Mouse (Mus musculus) hindbrain, embryonic 16.5 days (tissue): Measurements from ENCODE around the gene Dock1. TPM values are rescaled to one million over a fixed set of nuclear protein-coding genes. Genes with fewer than 3 reads are reported as not detected.

Experiments used
- ATAC-seq: fragments of 200-750 bp; cut with Nextera tagmentation; 2 replicates; pipeline ENCODE4 v1.8.0; 2017; ENCODE audit warnings: moderate TSS enrichment, moderate library complexity
- H3K27ac ChIP-seq: fragments of 300-500 bp; sonication (generic); 2 replicates; pipeline ENCODE4 v1.5.1; 2014; ENCODE audit warnings: low read depth, mild to moderate bottlenecking, control low read depth, low read length, moderate library complexity
- H3K27me3 ChIP-seq: fragments of 300-500 bp; sonication (generic); replicated peaks from 2 replicates; pipeline ENCODE4 v1.6.1; 2014; ENCODE audit warnings: low read length; ENCODE audit not compliant: control insufficient read depth, insufficient read depth
- H3K36me3 ChIP-seq: fragments of 300-500 bp; sonication (generic); 2 replicates; pipeline ENCODE4 v1.6.1; 2014; ENCODE audit warnings: mild to moderate bottlenecking, low read length, moderate library complexity, mixed read lengths; ENCODE audit not compliant: control insufficient read depth, insufficient read depth
- H3K4me1 ChIP-seq: fragments of 300-500 bp; sonication (generic); 2 replicates; pipeline ENCODE4 v1.6.1; 2014; ENCODE audit warnings: low read depth, low read length; ENCODE audit not compliant: control insufficient read depth, insufficient read depth
- H3K4me2 ChIP-seq: fragments of 300-500 bp; sonication (generic); 2 replicates; pipeline ENCODE4 v1.6.1; 2014; ENCODE audit warnings: mild to moderate bottlenecking, low read length, control low read depth, moderate library complexity
- H3K4me3 ChIP-seq: fragments of 300-500 bp; sonication (generic); 2 replicates; pipeline ENCODE4 v1.5.1; 2014; ENCODE audit warnings: mild to moderate bottlenecking, low read length, control low read depth, moderate library complexity
- H3K9ac ChIP-seq: fragments of 300-500 bp; sonication (generic); 2 replicates; pipeline ENCODE4 v1.6.1; 2014; ENCODE audit warnings: low read depth, mild to moderate bottlenecking, control low read depth, low read length, moderate library complexity
- H3K9me3 ChIP-seq: fragments of 300-500 bp; sonication (generic); 2 replicates; pipeline ENCODE4 v1.6.1; 2014; ENCODE audit warnings: mild to moderate bottlenecking, low read length, moderate library complexity; ENCODE audit not compliant: control insufficient read depth
- WGBS: fragments of 180-500 bp; shearing (Covaris S2); extraction: QIAGEN DNeasy Blood & Tissue Kit; methylation state at CpG from one replicate; pipeline ENCODE4 v1.1.7; 2014; 5-methylcytosine and 5-hydroxymethylcytosine counted together
- polyA plus RNA-seq: library from polyadenylated mRNA; unstranded; fragments of >200 nt; fragmentation: Nextera tagmentation; extraction: Ambion mirVana; gene quantifications from 2 replicates; pipeline ENCODE4 v1.2.1, GENCODE M21; 2015

The Dock1 gene
- polyA plus RNA-seq, 1 experiment from 2014 or later = 8.9 TPM

GRCm38 (mm10) chr7:134726530-134727258 is 56.2 kb downstream of the Dock1 start:
- peaks cover 10% of the 10 kb centered on the region for H3K4me1 ChIP-seq
- H3K27me3 ChIP-seq = no peaks in the 10 kb centered on the region
- ATAC-seq = no peak
- no peaks in the 10 kb centered on the region for H3K36me3 ChIP-seq
- no peak overlapping the region for H3K27ac ChIP-seq
- H3K4me3 ChIP-seq = no peak overlapping the region
- 86% methylated on average over 5 of the region's 5 CpGs for WGBS
- no peak overlapping the region for H3K9ac ChIP-seq
- no peak overlapping the region for H3K4me2 ChIP-seq
- no peaks in the 10 kb centered on the region for H3K9me3 ChIP-seq

- H3K27ac ChIP-seq = no peak overlapping the region
- no peak overlapping the region for H3K4me3 ChIP-seq
- no peak overlapping the region for H3K4me2 ChIP-seq
- ATAC-seq = no peak
- no peak overlapping the region for H3K9ac ChIP-seq
- H3K4me1 ChIP-seq = peaks cover 10% of the 10 kb centered on the region
- H3K9me3 ChIP-seq = no peaks in the 10 kb centered on the region
- no peaks in the 10 kb centered on the region for H3K27me3 ChIP-seq
- H3K36me3 ChIP-seq = no peaks in the 10 kb centered on the region
Measured at GRCm38 (mm10) chr7:134729348-134729747, 58.9 kb downstream of the Dock1 start.

DNA sequence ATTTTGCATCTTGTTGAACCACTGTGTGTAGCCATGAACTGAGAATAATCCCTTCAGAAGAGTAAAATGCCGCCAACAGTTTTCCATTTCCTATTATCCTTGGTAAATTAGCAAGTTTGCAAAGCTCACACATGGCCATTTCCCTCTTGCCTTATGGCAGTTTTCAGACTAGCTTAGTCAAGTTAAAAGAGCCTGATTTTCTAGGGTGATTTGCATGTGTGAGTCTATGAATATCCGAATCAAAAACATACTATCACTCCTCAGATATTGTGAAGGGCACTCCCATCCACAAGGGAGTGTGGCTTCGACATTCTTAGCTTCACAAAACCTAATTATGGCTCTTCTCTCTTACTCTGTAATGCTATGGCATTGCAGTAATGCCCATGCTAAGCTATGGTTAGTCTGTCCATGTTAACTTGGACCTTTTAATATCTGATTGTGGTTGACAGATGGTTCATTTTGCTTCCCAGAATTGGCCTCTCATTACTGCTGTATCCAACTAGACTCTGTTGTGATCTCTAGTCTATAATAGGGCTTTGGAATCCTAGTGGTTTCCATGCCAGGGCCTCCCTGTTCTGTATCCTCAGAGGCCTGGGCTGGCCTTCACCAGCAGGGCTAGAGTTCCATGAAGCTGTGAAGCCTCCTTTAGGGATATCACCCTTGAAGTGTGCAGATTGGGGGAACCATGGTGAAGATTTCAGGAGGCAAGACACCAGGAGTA is 60.1 kb downstream of the Dock1 start:
- Histone ChIP-seq H3K4me2 (no peak overlapping the region), H3K4me3 (no peak overlapping the region), H3K27ac (no peak overlapping the region), H3K9me3 (no peaks in the 10 kb centered on the region), H3K36me3 (no peaks in the 10 kb centered on the region), H3K4me1 (peaks cover 5% of the 10 kb centered on the region), H3K27me3 (no peaks in the 10 kb centered on the region), H3K9ac (no peak overlapping the region)
- WGBS = 88% methylated on average over 3 of the region's 3 CpGs
- ATAC-seq = no peak

DNA sequence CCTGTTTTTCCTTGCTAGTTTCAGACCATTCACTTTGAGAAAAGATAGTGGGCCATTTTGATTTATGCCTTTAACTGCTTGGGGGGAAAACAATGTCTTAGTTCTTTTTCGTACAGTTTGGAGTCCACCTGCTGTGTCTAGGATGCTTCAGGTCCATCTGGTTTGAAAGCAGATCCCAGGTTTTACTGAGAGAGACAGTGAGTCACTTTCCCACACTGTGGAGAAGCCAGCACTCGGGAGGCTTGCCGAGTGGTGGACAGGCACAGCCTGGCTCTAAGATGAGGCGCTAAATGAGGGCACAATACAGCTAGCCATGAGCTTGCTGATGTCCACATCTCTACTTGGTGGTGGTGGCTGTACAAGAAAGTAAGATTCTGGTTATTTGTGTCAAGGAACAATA is 76.6 kb downstream of the Dock1 start:
- Histone ChIP-seq H3K27ac (no peak overlapping the region), H3K4me2 (no peak overlapping the region), H3K36me3 (no peaks in the 10 kb centered on the region), H3K27me3 (no peaks in the 10 kb centered on the region), H3K4me1 (no peaks in the 10 kb centered on the region), H3K9me3 (no peaks in the 10 kb centered on the region), H3K9ac (no peak overlapping the region), H3K4me3 (no peak overlapping the region)
- 94% methylated on average over 4 of the region's 4 CpGs for WGBS
- no peak for ATAC-seq

DNA sequence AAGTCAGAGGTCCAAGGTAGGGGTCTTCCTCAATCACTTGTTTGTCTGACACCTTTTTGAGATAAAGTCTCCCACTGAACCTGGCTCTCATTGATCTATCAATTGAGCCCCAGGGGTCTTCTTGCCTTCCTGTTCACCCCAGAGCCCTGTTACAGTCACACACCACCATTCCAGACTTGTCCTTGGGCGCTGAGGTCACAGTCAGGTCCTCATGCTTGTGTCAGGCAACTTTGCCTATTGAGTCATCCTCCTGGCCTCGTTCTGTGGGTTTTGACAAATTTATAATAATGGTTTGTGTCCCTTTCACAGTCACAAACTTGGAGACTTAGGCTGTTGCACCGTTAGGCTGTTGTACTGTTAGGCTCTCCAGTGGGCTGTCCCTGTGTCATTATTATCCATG is 77.9 kb downstream of the Dock1 start:
- no peaks in the 10 kb centered on the region for H3K9me3 ChIP-seq
- no peak overlapping the region for H3K4me2 ChIP-seq
- no peak overlapping the region for H3K4me3 ChIP-seq
- no peak overlapping the region for H3K27ac ChIP-seq
- no peak overlapping the region for H3K9ac ChIP-seq
- no peak for ATAC-seq
- H3K4me1 ChIP-seq = no peaks in the 10 kb centered on the region
- 91% methylated on average over 3 of the region's 3 CpGs for WGBS
- H3K27me3 ChIP-seq = no peaks in the 10 kb centered on the region
- H3K36me3 ChIP-seq = no peaks in the 10 kb centered on the region

GRCm38 (mm10) chr7:134749613-134750012 is 79.2 kb downstream of the Dock1 start:
- Histone ChIP-seq H3K4me1 (no peaks in the 10 kb centered on the region), H3K4me3 (no peak overlapping the region), H3K9ac (no peak overlapping the region), H3K9me3 (no peaks in the 10 kb centered on the region), H3K36me3 (no peaks in the 10 kb centered on the region), H3K27me3 (no peaks in the 10 kb centered on the region), H3K27ac (no peak overlapping the region), H3K4me2 (no peak overlapping the region)
- 90% methylated on average over 1 of the region's 1 CpGs for WGBS
- no peak for ATAC-seq

DNA sequence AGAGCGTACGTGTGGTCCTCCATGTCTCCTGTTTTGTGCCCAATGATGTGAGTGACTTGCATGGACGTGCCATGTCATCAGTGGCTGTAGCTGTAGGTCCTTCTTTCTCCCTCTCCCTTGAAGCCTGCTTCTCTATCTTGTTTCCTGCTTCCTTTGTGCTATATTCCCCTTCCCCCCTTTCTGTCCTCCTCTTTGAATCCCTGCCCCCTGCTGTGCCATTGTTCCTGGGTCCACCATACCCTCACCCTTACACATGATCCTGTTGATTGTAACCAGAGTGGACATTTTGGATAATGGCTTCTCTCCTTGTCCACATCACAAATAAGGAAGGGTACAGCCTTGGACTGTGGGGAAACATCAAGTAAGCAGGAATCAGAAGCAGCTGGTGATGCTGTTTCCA is 81.0 kb downstream of the Dock1 start:
- Histone ChIP-seq H3K36me3 (no peaks in the 10 kb centered on the region), H3K4me3 (no peak overlapping the region), H3K27me3 (no peaks in the 10 kb centered on the region), H3K4me2 (no peak overlapping the region), H3K9ac (no peak overlapping the region), H3K4me1 (no peaks in the 10 kb centered on the region), H3K27ac (no peak overlapping the region), H3K9me3 (no peaks in the 10 kb centered on the region)
- ATAC-seq = no peak
- 93% methylated on average over 3 of the region's 3 CpGs for WGBS

DNA sequence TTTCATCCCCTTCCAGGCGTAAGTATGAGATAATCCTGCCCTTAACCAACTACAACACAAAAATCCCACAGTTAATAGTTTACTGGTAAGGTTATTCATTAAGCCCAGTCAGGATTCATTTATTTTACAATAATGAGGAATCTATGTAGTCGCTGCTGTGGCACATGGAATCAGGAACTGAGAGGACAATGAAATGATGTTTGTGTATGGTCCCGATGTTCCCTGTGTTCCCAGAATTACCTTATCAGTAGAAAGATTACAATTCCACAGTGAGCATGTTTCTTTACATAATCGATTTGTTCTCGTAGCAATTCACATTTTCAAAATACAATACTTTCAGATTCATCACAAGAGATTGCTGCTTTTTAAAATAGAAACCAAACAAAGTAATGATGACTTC is 83.0 kb downstream of the Dock1 start:
- no peak overlapping the region for H3K4me2 ChIP-seq
- no peak overlapping the region for H3K27ac ChIP-seq
- H3K4me1 ChIP-seq = no peaks in the 10 kb centered on the region
- no peaks in the 10 kb centered on the region for H3K36me3 ChIP-seq
- 50% methylated on average over 5 of the region's 5 CpGs for WGBS
- ATAC-seq = no peak
- H3K27me3 ChIP-seq = no peaks in the 10 kb centered on the region
- H3K4me3 ChIP-seq = no peak overlapping the region
- H3K9me3 ChIP-seq = no peaks in the 10 kb centered on the region
- H3K9ac ChIP-seq = no peak overlapping the region

- H3K27ac ChIP-seq = no peak overlapping the region
- no peak for ATAC-seq
Measured at GRCm38 (mm10) chr7:134757605-134758004, 87.2 kb downstream of the Dock1 start.

More at GRCm38 (mm10) chr7:134757605-134758004, 87.2 kb downstream of the Dock1 start:
- H3K4me1 ChIP-seq = no peaks in the 10 kb centered on the region
- H3K9me3 ChIP-seq = no peaks in the 10 kb centered on the region
- H3K27me3 ChIP-seq = no peaks in the 10 kb centered on the region
- H3K4me2 ChIP-seq = no peak overlapping the region
- H3K4me3 ChIP-seq = no peak overlapping the region
- H3K9ac ChIP-seq = no peak overlapping the region
- WGBS = 89% methylated on average over 7 of the region's 7 CpGs
- H3K36me3 ChIP-seq = no peaks in the 10 kb centered on the region
